Mouse (Mus musculus) forebrain, embryonic 11.5 days (tissue): ENCODE data around the gene Cacng8. TPM values are rescaled to one million over a fixed set of nuclear protein-coding genes. Genes with fewer than 3 reads are reported as not detected.

ENCODE experiments used
- ATAC-seq: fragments of 200-750 bp; cut with Nextera tagmentation; replicated peaks from 2 replicates; pipeline ENCODE4 v1.8.0; 2017; ENCODE audit warnings: moderate TSS enrichment; ENCODE audit not compliant: low FRiP score
- DNase-seq: peaks from one replicate; pipeline ENCODE4 v3.0.0-alpha.2; 2017; ENCODE audit warnings: low spot score
- H3K27ac ChIP-seq: fragments of 300-500 bp; sonication (generic); 2 replicates; pipeline ENCODE4 v1.5.1; 2014; ENCODE audit warnings: low read depth, low read length
- H3K27me3 ChIP-seq: fragments of 300-500 bp; sonication (generic); 2 replicates; pipeline ENCODE4 v1.6.1; 2014; ENCODE audit warnings: mild to moderate bottlenecking, low read length, mixed read lengths; ENCODE audit not compliant: control insufficient read depth, insufficient read depth
- H3K36me3 ChIP-seq: fragments of 300-500 bp; sonication (generic); 2 replicates; pipeline ENCODE4 v1.6.1; 2014; ENCODE audit warnings: mild to moderate bottlenecking, low read length, moderate library complexity, mixed read lengths; ENCODE audit not compliant: control insufficient read depth, insufficient read depth
- H3K4me1 ChIP-seq: fragments of 300-500 bp; sonication (generic); replicated peaks from 2 replicates; pipeline ENCODE4 v1.6.1; 2014; ENCODE audit warnings: low read length, mixed read lengths; ENCODE audit not compliant: control insufficient read depth, insufficient read depth
- H3K4me2 ChIP-seq: fragments of 300-500 bp; sonication (generic); 2 replicates; pipeline ENCODE4 v1.6.1; 2014; ENCODE audit warnings: low read depth, mild to moderate bottlenecking, low read length, moderate library complexity, mixed read lengths; ENCODE audit not compliant: severe bottlenecking
- H3K4me3 ChIP-seq: fragments of 300-500 bp; sonication (generic); 2 replicates; pipeline ENCODE4 v1.5.1; 2014; ENCODE audit warnings: low read depth, low read length
- H3K9ac ChIP-seq: fragments of 300-500 bp; sonication (generic); 2 replicates; pipeline ENCODE4 v1.6.1; 2014; ENCODE audit warnings: low read length
- H3K9me3 ChIP-seq: fragments of 300-500 bp; sonication (generic); 2 replicates; pipeline ENCODE4 v1.6.1; 2016; ENCODE audit warnings: low read length, mixed read lengths; ENCODE audit not compliant: control insufficient read depth
- WGBS: fragments of 180-500 bp; shearing (Covaris S2); extraction: QIAGEN DNeasy Blood & Tissue Kit; methylation state at CpG from one replicate; pipeline ENCODE4 v1.1.7; 2014; 5-methylcytosine and 5-hydroxymethylcytosine counted together
- polyA plus RNA-seq: library from polyadenylated mRNA; unstranded; fragments of >200 nt; fragmentation: Nextera tagmentation; extraction: Ambion mirVana; gene quantifications from 2 replicates; pipeline ENCODE4 v1.2.1, GENCODE M21; 2014

Gene Cacng8
- polyA plus RNA-seq, 1 experiment from 2014 or later, result 7.9 TPM

- no peak for DNase-seq
- WGBS, result 96% methylated on average over 1 of the region's 1 CpGs
- peaks cover 2% of the 10 kb centered on the region; the same call in 1 of the 2 replicates for H3K36me3 ChIP-seq
These were observed 29.8 kb upstream of the Cacng8 start for GRCm38 (mm10) chr7:3360678-3361077.

GRCm38 (mm10) chr7:3365547-3366279, 24.8 kb upstream of the Cacng8 start:
- no peaks in the 10 kb centered on the region for H3K36me3 ChIP-seq

More at GRCm38 (mm10) chr7:3360678-3361077, 29.8 kb upstream of the Cacng8 start:
- H3K4me2 ChIP-seq, result no peak overlapping the region
- no peaks in the 10 kb centered on the region for H3K4me1 ChIP-seq
- no peak for ATAC-seq
- no peak overlapping the region for H3K27ac ChIP-seq
- no peaks in the 10 kb centered on the region; the same call in 1 of the 2 replicates for H3K27me3 ChIP-seq
- H3K4me3 ChIP-seq, result no peak overlapping the region
- H3K9ac ChIP-seq, result no peak overlapping the region
- no peaks in the 10 kb centered on the region for H3K9me3 ChIP-seq

GRCm38 (mm10) chr7:3366705-3367516, 23.6 kb upstream of the Cacng8 start:
- H3K4me2 ChIP-seq, result no peak overlapping the region
- peak; percentile 55 for DNase-seq
- no peak for ATAC-seq

More at GRCm38 (mm10) chr7:3365547-3366279, 24.8 kb upstream of the Cacng8 start:
- WGBS, result 41% methylated on average over 11 of the region's 11 CpGs
- no peaks in the 10 kb centered on the region for H3K9me3 ChIP-seq
- no peak overlapping the region for H3K9ac ChIP-seq
- no peak for ATAC-seq
- peaks cover 5% of the 10 kb centered on the region; the same call in 1 of the 2 replicates for H3K27me3 ChIP-seq
- no peak for DNase-seq
- H3K27ac ChIP-seq, result no peak overlapping the region
- H3K4me1 ChIP-seq, result peaks cover 3% of the 10 kb centered on the region; the same call in 1 of the 2 replicates
- no peak overlapping the region for H3K4me2 ChIP-seq
- no peak overlapping the region for H3K4me3 ChIP-seq

GRCm38 (mm10) chr7:3367569-3367968, 22.9 kb upstream of the Cacng8 start:
- DNase-seq (no peak), ATAC-seq (0 out of 2 replicates have a peak, but pooled peaks have one; percentile 11)
- no peak overlapping the region for H3K4me3 ChIP-seq
- H3K4me1 ChIP-seq, result peaks cover 3% of the 10 kb centered on the region; the same call in 1 of the 2 replicates
- H3K27me3 ChIP-seq, result peaks cover 5% of the 10 kb centered on the region; the same call in 1 of the 2 replicates
- no peak overlapping the region for H3K4me2 ChIP-seq
- WGBS, result 8% methylated on average over 11 of the region's 11 CpGs
- H3K27ac ChIP-seq, result no peak overlapping the region
- H3K9me3 ChIP-seq, result no peaks in the 10 kb centered on the region
- H3K9ac ChIP-seq, result no peak overlapping the region
- H3K36me3 ChIP-seq, result no peaks in the 10 kb centered on the region

More at GRCm38 (mm10) chr7:3366705-3367516, 23.6 kb upstream of the Cacng8 start:
- H3K36me3 ChIP-seq, result no peaks in the 10 kb centered on the region
- no peak overlapping the region for H3K4me3 ChIP-seq
- no peak overlapping the region for H3K9ac ChIP-seq
- no peak overlapping the region for H3K27ac ChIP-seq
- no peaks in the 10 kb centered on the region for H3K9me3 ChIP-seq
- peaks cover 5% of the 10 kb centered on the region; the same call in 1 of the 2 replicates for H3K27me3 ChIP-seq
- WGBS, result 14% methylated on average over 42 of the region's 42 CpGs
- H3K4me1 ChIP-seq, result peaks cover 3% of the 10 kb centered on the region; the same call in 1 of the 2 replicates

GRCm38 (mm10) chr7:3368311-3368710, 22.2 kb upstream of the Cacng8 start:
- Histone ChIP-seq H3K9me3 (no peaks in the 10 kb centered on the region), H3K4me2 (no peak overlapping the region), H3K9ac (no peak overlapping the region), H3K36me3 (no peaks in the 10 kb centered on the region), H3K27me3 (peaks cover 5% of the 10 kb centered on the region; the same call in 1 of the 2 replicates), H3K4me3 (no peak overlapping the region), H3K27ac (no peak overlapping the region), H3K4me1 (peaks cover 3% of the 10 kb centered on the region; the same call in 1 of the 2 replicates)
- peak; percentile 53 for DNase-seq
- 28% methylated on average over 12 of the region's 12 CpGs for WGBS
- 0 out of 2 replicates have a peak, but pooled peaks have one; percentile 29 for ATAC-seq

- WGBS, result 83% methylated on average over 6 of the region's 6 CpGs
- H3K4me1 ChIP-seq, result peaks cover 3% of the 10 kb centered on the region; the same call in 1 of the 2 replicates
- H3K36me3 ChIP-seq, result no peaks in the 10 kb centered on the region
- peaks cover 5% of the 10 kb centered on the region; the same call in 1 of the 2 replicates for H3K27me3 ChIP-seq
- ATAC-seq (no peak), DNase-seq (no peak)
- H3K4me3 ChIP-seq, result no peak overlapping the region
- no peak overlapping the region for H3K27ac ChIP-seq
- H3K9me3 ChIP-seq, result no peaks in the 10 kb centered on the region
- H3K4me2 ChIP-seq, result no peak overlapping the region
- no peak overlapping the region for H3K9ac ChIP-seq
These were observed 21.3 kb upstream of the Cacng8 start for GRCm38 (mm10) chr7:3369189-3369588.

- H3K9ac ChIP-seq, result no peak overlapping the region
- H3K36me3 ChIP-seq, result no peaks in the 10 kb centered on the region
- ATAC-seq (no peak), DNase-seq (no peak)
- no peak overlapping the region for H3K27ac ChIP-seq
- no peaks in the 10 kb centered on the region for H3K9me3 ChIP-seq
- WGBS, result 63% methylated on average over 4 of the region's 4 CpGs
- no peak overlapping the region for H3K4me3 ChIP-seq
- no peak overlapping the region for H3K4me2 ChIP-seq
- H3K4me1 ChIP-seq, result peaks cover 3% of the 10 kb centered on the region; the same call in 1 of the 2 replicates
- peaks cover 5% of the 10 kb centered on the region; the same call in 1 of the 2 replicates for H3K27me3 ChIP-seq
These were observed 20.1 kb upstream of the Cacng8 start for GRCm38 (mm10) chr7:3370407-3370806.

- Histone ChIP-seq H3K36me3 (no peaks in the 10 kb centered on the region), H3K27ac (no peak overlapping the region), H3K27me3 (no peaks in the 10 kb centered on the region), H3K9ac (no peak overlapping the region), H3K4me3 (no peak overlapping the region), H3K9me3 (no peaks in the 10 kb centered on the region), H3K4me1 (peaks cover 3% of the 10 kb centered on the region; the same call in 1 of the 2 replicates), H3K4me2 (no peak overlapping the region)
- whole genome bisulfite sequencing, result 60% methylated on average over 2 of the region's 2 CpGs
- ATAC-seq, result no peak
- DNase-seq, result no peak
These were observed 18.1 kb upstream of the Cacng8 start for GRCm38 (mm10) chr7:3372376-3372775.
